Mouse (Mus musculus) heart, embryonic 10.5 days (tissue): Measurements from ENCODE around the gene Pik3r5. TPM values are rescaled to one million over a fixed set of nuclear protein-coding genes. Genes with fewer than 3 reads are reported as not detected.
A peak's percentile ranks its signal among the peaks of the same experiment; 100 is the strongest.

ENCODE experiments used
- DNase-seq: peaks from one replicate; pipeline ENCODE4 v3.0.0-alpha.2; 2017; ENCODE audit warnings: low spot score
- H3K27ac ChIP-seq: fragments of 300-500 bp; sonication (generic); 2 replicates; pipeline ENCODE4 v1.5.1; 2016; ENCODE audit warnings: mild to moderate bottlenecking
- H3K27me3 ChIP-seq: fragments of 300-500 bp; sonication (generic); 2 replicates; pipeline ENCODE4 v1.6.1; 2016; ENCODE audit warnings: mild to moderate bottlenecking; ENCODE audit not compliant: poor library complexity, insufficient read depth, severe bottlenecking
- H3K36me3 ChIP-seq: fragments of 300-500 bp; sonication (generic); 2 replicates; pipeline ENCODE4 v1.6.1; 2016; ENCODE audit warnings: mild to moderate bottlenecking, moderate library complexity
- H3K4me1 ChIP-seq: fragments of 300-500 bp; sonication (generic); 2 replicates; pipeline ENCODE4 v1.6.1; 2016; ENCODE audit warnings: mild to moderate bottlenecking
- H3K4me3 ChIP-seq: fragments of 300-500 bp; sonication (generic); 2 replicates; pipeline ENCODE4 v1.5.1; 2016; ENCODE audit warnings: mild to moderate bottlenecking, moderate library complexity
- H3K9me3 ChIP-seq: fragments of 300-500 bp; sonication (generic); 2 replicates; pipeline ENCODE4 v1.6.1; 2016; ENCODE audit warnings: mild to moderate bottlenecking, moderate library complexity
- WGBS: fragments of 180-500 bp; shearing (Covaris S2); methylation state at CpG from one replicate; pipeline ENCODE4 v1.1.7; 2016; 5-methylcytosine and 5-hydroxymethylcytosine counted together
- polyA plus RNA-seq: library from polyadenylated mRNA; unstranded; fragments of >200 nt; fragmentation: Nextera tagmentation; extraction: Ambion mirVana; gene quantifications from 2 replicates; pipeline ENCODE4 v1.2.1, GENCODE M21; 2016

Pik3r5 gene
- polyA plus RNA-seq, 1 experiment from 2014 or later, result 0.48 TPM

DNA sequence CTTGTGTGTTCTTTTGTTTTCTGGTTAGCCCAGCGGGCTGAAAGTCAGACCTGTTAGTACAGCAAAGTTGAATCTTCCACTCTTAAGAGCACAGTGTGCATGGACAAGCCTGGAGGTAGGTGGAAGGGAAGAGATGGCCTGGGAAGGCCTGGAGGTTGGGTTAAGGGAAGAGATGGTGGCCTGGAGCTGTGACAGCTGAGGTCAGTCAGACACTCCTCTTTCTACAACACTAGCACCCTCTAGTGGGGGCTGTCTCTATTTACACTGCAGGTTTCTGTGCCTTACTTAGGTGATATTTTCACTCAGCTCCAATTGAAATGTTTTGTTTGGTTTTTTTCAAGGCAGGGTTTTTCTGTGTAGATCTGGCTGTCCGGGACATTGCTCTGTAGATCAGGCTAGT, 23.8 kb upstream of the Pik3r5 start:
- WGBS, result 42% methylated on average over 2 of the region's 2 CpGs
- Histone ChIP-seq H3K27ac (no peak overlapping the region), H3K4me3 (no peak overlapping the region), H3K36me3 (no peaks in the 10 kb centered on the region), H3K9me3 (no peaks in the 10 kb centered on the region), H3K27me3 (peaks cover 41% of the 10 kb centered on the region), H3K4me1 (peaks cover 17% of the 10 kb centered on the region)
- DNase-seq, result no peak

DNA sequence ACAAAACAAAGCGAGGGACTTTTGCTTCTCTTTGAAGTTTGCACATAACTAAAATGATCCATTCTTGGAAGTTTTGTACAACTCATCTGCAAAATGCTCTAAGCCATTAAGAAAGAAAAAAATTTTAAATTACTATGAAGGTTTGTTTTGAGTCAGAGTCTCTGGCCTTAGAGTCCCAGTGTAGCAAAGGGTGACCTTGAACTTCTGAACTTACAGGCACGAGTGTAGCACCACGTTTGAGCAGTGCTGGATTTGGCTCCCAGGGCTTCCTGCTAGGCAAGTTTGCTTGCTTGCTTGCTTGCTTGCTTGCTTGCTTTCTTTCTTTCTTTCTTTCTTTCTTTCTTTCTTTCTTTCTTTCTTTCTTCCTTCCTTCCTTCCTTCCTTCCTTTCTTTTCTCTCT, 14.9 kb upstream of the Pik3r5 start:
- no peak for DNase-seq
- Histone ChIP-seq H3K27ac (no peak overlapping the region), H3K9me3 (peaks cover 4% of the 10 kb centered on the region), H3K27me3 (peaks cover 10% of the 10 kb centered on the region), H3K36me3 (no peaks in the 10 kb centered on the region), H3K4me3 (no peak overlapping the region), H3K4me1 (peaks cover 4% of the 10 kb centered on the region; the same call in 1 of the 2 replicates)
- WGBS, result 58% methylated on average over 3 of the region's 3 CpGs

DNA sequence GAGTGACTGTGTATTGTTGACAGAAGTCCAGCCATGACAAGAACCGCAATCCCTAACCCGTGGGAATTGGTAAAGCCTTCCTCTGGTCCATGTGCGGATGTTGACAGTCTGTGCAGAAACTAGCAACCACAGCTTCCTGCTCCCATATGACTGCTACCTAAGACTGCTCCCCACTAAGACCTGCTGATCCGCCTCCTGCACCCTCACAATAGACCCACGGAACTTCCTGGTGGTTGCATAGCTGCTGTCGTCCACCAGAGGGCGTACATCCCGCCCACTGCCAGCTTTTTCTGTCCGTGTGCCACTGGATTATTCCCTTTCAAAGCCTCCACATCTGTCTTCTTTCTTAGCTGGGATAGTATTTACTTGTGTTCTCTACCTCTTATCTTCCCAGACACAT, 14.1 kb upstream of the Pik3r5 start:
- 55% methylated on average over 9 of the region's 9 CpGs for WGBS
- H3K27ac ChIP-seq, result no peak overlapping the region
- no peaks in the 10 kb centered on the region for H3K36me3 ChIP-seq
- H3K27me3 ChIP-seq, result peaks cover 10% of the 10 kb centered on the region
- no peak for DNase-seq
- H3K4me1 ChIP-seq, result peaks cover 4% of the 10 kb centered on the region; the same call in 1 of the 2 replicates
- H3K9me3 ChIP-seq, result peaks cover 4% of the 10 kb centered on the region
- no peak overlapping the region for H3K4me3 ChIP-seq

DNA sequence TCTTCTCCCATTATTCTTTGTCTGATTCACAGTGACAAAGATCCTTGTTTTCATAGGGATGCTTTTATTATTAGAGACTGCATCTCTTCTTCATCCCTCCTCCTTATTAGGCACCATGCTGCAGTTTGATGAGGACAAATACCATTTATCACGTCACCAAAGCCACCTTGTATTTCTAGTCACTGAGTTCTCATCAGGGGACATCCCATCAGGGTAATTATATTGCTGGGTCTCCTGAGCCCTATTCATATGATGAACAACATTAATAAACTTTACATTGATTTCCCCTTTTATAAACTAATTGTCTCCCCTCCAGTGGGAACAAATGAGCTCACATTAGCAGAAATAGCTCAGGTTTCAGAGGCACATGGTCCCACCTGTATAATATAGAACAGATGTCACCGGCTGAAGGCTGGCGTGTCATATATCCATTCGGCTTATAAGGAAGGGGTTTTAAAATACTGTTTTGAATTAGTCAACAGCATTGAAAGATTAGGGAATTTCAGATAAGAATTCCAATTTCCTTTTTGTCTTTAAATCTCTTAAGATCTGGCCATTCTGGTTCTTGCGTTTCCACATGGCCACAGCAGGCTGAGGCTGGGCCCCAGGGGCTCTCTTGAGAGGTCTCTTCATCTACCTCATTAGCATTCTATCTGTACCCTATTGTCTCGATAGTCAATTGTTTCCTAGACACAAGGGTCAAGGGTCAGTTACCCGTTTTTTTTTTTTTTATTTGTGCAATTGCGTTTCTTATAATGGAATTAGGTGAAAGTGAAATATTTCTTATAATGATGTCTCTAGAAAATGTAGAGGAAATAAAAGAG, 6.2 kb upstream of the Pik3r5 start:
- peaks cover 13% of the 10 kb centered on the region for H3K27me3 ChIP-seq
- no peaks in the 10 kb centered on the region for H3K36me3 ChIP-seq
- no peak for DNase-seq
- 71% methylated on average over 8 of the region's 8 CpGs for WGBS
- H3K27ac ChIP-seq, result no peak overlapping the region
- no peaks in the 10 kb centered on the region for H3K4me1 ChIP-seq
- no peak overlapping the region for H3K4me3 ChIP-seq
- H3K9me3 ChIP-seq, result no peaks in the 10 kb centered on the region

DNA sequence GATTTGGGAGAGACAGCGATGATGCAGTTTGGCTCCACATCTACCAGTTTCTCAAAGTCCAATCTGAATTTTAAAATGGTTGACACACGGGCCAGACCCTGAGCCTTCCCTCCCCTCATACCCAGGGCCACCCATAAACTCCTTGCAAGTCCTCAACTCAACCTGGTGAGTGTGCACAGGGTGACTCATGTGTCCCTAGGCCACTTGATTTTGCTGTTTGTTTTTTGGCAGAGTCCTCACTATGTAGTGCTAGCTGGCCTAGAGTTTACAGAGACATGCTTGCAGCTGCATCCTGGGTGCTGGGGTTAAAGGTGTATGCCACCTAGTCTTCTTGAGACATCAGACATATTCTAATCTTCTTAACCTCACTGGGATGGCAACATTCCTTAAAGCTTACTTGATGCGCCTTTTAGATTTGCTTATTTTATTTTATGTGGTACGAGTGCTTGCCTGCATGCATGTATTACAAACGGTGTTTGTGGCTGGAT, 4.8 kb upstream of the Pik3r5 start:
- no peak overlapping the region for H3K4me3 ChIP-seq
- H3K27ac ChIP-seq, result no peak overlapping the region
- peaks cover 3% of the 10 kb centered on the region for H3K4me1 ChIP-seq
- no peaks in the 10 kb centered on the region for H3K9me3 ChIP-seq
- peaks cover 26% of the 10 kb centered on the region for H3K27me3 ChIP-seq
- no peak for DNase-seq
- 74% methylated on average over 5 of the region's 5 CpGs for WGBS
- H3K36me3 ChIP-seq, result no peaks in the 10 kb centered on the region

DNA sequence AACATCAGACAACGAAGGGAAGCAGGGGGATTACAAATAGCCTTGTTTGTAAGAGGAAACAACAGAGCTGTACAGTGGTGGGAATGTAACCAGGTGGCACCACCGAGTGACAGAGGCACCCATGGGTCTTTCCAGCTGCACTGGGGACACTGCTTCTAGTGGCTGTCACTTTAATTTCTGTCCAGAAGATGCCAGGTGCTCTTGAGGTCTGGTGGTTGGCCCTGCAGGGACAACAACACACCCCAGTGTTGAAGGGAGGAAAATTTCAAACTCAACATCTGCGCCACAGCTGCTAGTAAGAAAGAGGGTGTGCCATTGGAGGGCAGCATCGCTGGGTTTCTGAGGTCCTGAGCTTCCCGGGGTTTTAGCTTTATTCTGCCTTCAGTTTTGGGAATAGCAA, 1.3 kb upstream of the Pik3r5 start:
- Histone ChIP-seq H3K9me3 (no peaks in the 10 kb centered on the region), H3K27ac (no peak overlapping the region), H3K4me3 (no peak overlapping the region), H3K27me3 (peaks cover 57% of the 10 kb centered on the region), H3K4me1 (peaks cover 8% of the 10 kb centered on the region), H3K36me3 (no peaks in the 10 kb centered on the region)
- no peak for DNase-seq
- WGBS, result 60% methylated on average over 5 of the region's 5 CpGs

DNA sequence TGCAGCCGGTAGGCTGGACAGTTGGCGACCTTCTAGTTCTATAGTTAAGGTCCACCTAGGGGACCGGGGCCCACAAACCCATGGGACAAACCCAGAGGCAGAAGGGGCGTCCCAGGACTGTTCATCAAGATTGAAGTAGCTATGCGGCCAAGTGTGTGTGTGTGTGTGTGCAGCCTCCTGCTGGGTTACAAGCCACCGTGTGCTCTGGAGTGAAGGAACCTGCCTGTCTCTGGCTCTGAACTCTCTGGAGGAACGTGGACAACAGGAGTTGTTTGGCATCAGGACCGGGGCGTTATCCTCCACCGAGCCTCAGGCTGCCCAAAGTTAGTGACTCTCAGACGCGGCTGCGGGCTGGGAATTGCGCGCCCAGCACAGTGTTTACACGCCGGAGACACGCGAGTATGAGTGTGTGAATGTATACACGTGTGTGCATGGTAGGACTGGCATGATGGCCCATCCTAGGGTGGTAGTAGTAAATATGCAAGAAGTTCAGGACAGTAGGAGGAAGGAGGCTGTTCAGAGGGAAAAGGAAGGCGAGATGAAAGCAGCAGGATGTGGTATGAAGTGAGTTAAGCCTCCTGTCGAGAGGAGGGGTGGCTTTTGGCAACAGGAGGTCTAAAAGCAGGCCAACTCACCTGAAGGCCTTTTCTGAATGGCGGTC, 570 bp downstream of the Pik3r5 start:
- peaks cover 60% of the 10 kb centered on the region for H3K27me3 ChIP-seq
- H3K27ac ChIP-seq, result peak overlapping the region; percentile 42; the same call in 1 of the 2 replicates
- no peaks in the 10 kb centered on the region for H3K36me3 ChIP-seq
- 29% methylated on average over 23 of the region's 23 CpGs for WGBS
- H3K4me3 ChIP-seq, result peak overlapping the region; percentile 62
- DNase-seq, result no peak
- no peaks in the 10 kb centered on the region for H3K9me3 ChIP-seq
- peaks cover 8% of the 10 kb centered on the region for H3K4me1 ChIP-seq

DNA sequence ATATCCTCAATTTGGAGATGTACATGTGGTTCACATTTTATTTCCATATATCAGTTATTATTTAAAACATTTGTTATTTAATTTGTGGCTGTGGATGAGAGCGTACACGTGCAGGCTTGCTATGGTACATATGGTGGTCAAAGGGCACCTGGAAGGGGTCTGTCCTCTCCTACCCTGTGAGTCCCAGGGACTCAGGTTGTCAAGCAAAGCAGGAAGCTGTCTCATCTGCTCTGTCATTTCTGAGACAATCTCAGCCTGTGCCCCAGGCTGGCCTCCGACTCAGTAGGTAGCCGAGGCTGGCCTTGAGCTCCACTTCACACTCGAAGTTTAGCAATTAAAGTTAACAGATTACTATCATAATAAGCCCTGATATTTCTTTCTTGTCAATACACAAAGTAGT, 1.6 kb downstream of the Pik3r5 start:
- 84% methylated on average over 5 of the region's 5 CpGs for WGBS
- no peak overlapping the region for H3K4me3 ChIP-seq
- H3K27ac ChIP-seq, result no peak overlapping the region
- H3K4me1 ChIP-seq, result peaks cover 8% of the 10 kb centered on the region
- no peak for DNase-seq
- peaks cover 60% of the 10 kb centered on the region for H3K27me3 ChIP-seq
- H3K9me3 ChIP-seq, result no peaks in the 10 kb centered on the region
- H3K36me3 ChIP-seq, result no peaks in the 10 kb centered on the region

DNA sequence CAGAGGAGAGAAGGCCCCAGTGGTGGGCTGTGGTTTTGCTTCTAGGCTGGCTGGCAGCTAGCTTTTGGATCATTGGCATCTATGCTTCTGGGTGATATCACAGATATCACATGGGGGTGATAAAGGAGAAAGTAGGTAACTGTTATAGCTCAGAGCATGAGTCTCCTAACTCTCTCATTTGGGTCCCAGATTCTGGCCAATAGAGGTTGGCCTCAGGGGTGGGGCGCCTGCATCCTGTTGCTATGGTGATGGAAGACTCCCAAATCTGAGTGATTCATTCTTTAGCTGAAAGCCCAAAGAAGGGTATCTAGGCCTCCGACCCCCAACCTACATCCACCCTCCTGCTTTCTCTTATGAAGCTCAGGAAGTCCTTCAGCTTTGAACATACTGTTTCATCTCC, 2.8 kb downstream of the Pik3r5 start:
- peaks cover 8% of the 10 kb centered on the region for H3K4me1 ChIP-seq
- H3K27me3 ChIP-seq, result peaks cover 59% of the 10 kb centered on the region
- H3K27ac ChIP-seq, result no peak overlapping the region
- WGBS, result 77% methylated on average over 2 of the region's 2 CpGs
- no peaks in the 10 kb centered on the region for H3K36me3 ChIP-seq
- no peak for DNase-seq
- H3K9me3 ChIP-seq, result no peaks in the 10 kb centered on the region
- no peak overlapping the region for H3K4me3 ChIP-seq

DNA sequence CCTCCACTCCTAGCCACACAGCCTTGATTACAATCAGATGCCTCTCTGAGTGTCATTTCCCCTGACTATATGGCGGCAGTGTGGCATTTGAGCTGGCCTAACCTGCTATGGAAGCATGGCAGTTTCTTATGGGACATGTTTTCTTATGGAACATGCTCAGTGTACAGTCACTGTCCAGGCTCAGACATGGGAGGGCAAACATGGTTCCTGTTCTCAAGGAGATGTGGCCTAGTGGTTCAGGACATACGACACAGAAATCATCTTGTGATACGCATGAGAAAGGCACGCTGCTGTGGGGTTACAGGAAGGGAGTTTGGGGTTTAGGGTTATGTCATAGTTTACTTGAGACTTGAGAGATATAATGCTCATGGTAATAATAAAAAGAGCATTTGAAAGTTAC, 3.7 kb downstream of the Pik3r5 start:
- Histone ChIP-seq H3K4me3 (no peak overlapping the region), H3K27ac (no peak overlapping the region), H3K9me3 (no peaks in the 10 kb centered on the region), H3K36me3 (no peaks in the 10 kb centered on the region), H3K4me1 (peaks cover 8% of the 10 kb centered on the region), H3K27me3 (peaks cover 59% of the 10 kb centered on the region)
- 85% methylated on average over 4 of the region's 4 CpGs for WGBS
- DNase-seq, result no peak

DNA sequence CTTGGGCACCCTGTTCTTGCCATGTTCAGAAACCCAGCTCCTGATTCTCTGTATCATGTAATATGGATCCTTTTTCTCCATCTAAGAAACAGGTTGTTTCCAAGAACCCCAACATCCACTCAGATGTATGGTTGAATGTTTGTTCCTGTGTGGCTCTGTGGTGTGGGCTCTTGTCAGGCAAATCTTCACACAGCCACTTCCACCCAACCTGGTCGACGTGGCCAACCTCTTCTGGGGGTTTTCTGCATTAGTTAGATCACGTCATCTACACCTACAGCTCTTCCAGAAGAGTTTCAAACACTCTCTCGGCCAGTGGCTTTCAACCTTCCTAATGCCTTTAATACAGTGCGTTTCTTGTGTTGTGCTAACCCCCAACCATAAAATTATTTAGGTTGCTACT, 4.5 kb downstream of the Pik3r5 start:
- Histone ChIP-seq H3K27me3 (peaks cover 57% of the 10 kb centered on the region), H3K9me3 (no peaks in the 10 kb centered on the region)
- WGBS, result 70% methylated on average over 5 of the region's 5 CpGs

DNA sequence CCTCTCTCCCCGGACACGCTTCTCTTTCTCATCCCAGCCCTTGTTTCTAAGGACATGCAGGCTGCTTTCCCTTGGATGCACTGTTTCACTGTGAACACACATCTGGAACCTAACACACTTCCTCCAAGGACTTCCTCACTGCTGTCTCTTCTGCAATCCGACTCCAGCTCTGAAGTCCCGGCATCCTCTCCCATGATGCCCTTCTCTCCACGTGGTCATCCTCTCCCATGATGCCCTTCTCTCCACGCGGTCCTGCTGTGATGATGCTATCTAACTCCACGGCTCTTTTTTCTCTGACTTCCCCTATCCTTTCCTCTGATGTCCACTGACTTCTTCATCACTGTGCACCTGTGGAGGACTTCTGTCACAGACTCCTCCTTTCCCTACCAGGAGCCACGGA, 8.2 kb downstream of the Pik3r5 start:
- Histone ChIP-seq H3K36me3 (no peaks in the 10 kb centered on the region), H3K9me3 (no peaks in the 10 kb centered on the region), H3K4me1 (no peaks in the 10 kb centered on the region), H3K27me3 (peaks cover 27% of the 10 kb centered on the region), H3K4me3 (no peak overlapping the region), H3K27ac (no peak overlapping the region)
- no peak for DNase-seq
- whole genome bisulfite sequencing, result 78% methylated on average over 9 of the region's 9 CpGs

More for the DNA sequence above, 4.5 kb downstream of the Pik3r5 start:
- H3K4me3 ChIP-seq, result no peak overlapping the region
- H3K4me1 ChIP-seq, result peaks cover 8% of the 10 kb centered on the region
- no peaks in the 10 kb centered on the region for H3K36me3 ChIP-seq
- no peak overlapping the region for H3K27ac ChIP-seq
- DNase-seq, result no peak

DNA sequence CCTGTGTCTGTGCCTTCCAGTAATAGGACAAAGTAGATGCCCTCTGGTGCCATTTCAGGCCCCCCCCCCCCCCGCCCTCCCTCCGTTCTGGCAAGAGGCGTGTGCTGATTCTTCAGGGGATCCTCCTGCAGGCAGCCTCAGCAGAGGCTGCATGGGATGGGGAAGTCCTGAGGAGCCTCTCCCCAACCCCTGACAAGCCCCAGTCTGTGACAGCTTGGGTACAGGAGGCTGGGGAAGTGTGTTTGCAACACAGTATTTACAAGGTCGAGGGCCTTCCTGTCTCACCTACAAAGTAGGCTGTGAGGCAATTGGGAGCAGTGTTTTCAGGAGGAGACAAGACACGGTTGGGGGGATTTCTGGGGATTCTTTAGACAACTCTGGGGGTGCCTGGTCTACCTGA, 9.0 kb downstream of the Pik3r5 start:
- no peaks in the 10 kb centered on the region for H3K4me1 ChIP-seq
- no peaks in the 10 kb centered on the region for H3K36me3 ChIP-seq
- no peak overlapping the region for H3K4me3 ChIP-seq
- no peak for DNase-seq
- no peak overlapping the region for H3K27ac ChIP-seq
- H3K27me3 ChIP-seq, result peaks cover 22% of the 10 kb centered on the region; the same call in 1 of the 2 replicates
- no peaks in the 10 kb centered on the region for H3K9me3 ChIP-seq
- WGBS, result 56% methylated on average over 5 of the region's 5 CpGs
